Mouse (Mus musculus) olfactory bulb, adult 2 months (tissue): Measurements from ENCODE around the gene Pfn3.

Experiments
- CTCF ChIP-seq: fragments of 200-500 bp; IDR thresholded peaks from 2 replicates; pipeline ENCODE4 v1.5.1; 2012; ENCODE audit warnings: low read depth, mild to moderate bottlenecking, low read length, moderate library complexity; ENCODE audit not compliant: insufficient read depth
- POLR2A ChIP-seq: fragments of 200-500 bp; IDR thresholded peaks from 2 replicates; pipeline ENCODE4 v1.6.1; 2012; ENCODE audit warnings: mild to moderate bottlenecking, low read depth, low read length, moderate library complexity; ENCODE audit not compliant: insufficient read depth

DNA sequence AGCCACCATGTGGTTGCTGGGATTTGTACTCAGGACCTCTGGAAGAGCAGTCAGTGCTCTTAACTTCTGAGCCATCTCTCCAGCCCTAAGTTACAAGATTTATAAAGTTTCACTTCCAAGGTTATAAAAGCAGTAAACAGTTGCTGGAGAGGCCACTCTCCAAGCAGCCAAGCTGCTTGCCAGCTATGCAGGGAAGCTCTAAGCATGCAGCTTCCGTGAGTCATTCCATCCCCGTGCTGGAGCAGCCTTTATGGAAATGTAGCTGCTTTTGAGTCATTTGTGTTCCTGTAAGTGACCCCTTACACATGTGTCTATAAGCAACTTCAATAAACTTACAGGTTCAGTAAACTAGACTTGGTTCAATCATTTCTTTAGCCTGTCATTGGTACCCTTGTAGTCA, 15.5 kb upstream of the Pfn3 start:
- no peak for TF ChIP-seq CTCF
- no peak for TF ChIP-seq POLR2A
